ENCODE assay signal across 8 mouse cellular contexts in the genomic region with DNA sequence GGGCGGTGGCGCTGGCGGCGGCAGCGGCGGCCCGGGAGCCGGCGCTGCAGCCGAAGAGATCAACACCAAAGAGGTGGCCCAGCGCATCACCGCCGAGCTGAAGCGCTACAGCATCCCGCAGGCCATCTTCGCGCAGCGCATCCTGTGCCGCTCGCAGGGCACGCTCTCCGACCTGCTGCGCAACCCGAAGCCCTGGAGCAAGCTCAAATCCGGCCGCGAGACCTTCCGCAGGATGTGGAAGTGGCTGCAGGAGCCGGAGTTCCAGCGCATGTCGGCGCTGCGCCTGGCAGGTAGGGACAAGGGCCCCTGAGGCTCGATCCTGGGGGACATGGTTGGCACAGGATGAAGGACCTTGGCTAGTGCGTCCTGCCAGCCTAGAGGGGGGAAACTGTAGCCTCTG. TPM values are rescaled to one million over a fixed set of nuclear protein-coding genes. Genes with fewer than 3 reads are reported as not detected.
DNase-seq lines count a peak whose midpoint lies in the region; ATAC-seq lines count a peak whose summit lies in the region.

No protein-coding gene starts in this region.

- DNase-seq in heart, adult 8-10 months (ENCODE audit: low spot score), result no peak
- DNase-seq in ZHBTc4 (ENCODE audit: low read depth, low spot score), result peak; percentile 71
- DNase-seq in ovary, postnatal 36 days (ENCODE audit: low spot score), result no peak
- DNase-seq in cerebellum, adult 9-11 months, result no peak
- no peak for DNase-seq in frontal cortex, postnatal 25 days (ENCODE audit: low spot score in 2 of 2)

- peak overlapping the region; percentile 46 for H3K4me3 ChIP-seq in heart, embryonic 11.5 days (ENCODE audit: low read depth, low read length)
- peak overlapping the region; percentile 43 for H3K4me3 ChIP-seq in hindbrain, embryonic 16.5 days (ENCODE audit: low read length)
- peak overlapping the region; percentile 44 for H3K4me3 ChIP-seq in midbrain, embryonic 13.5 days (replicated peaks)

- ATAC-seq in heart, embryonic 11.5 days (replicated peaks; ENCODE audit: insufficient number of reproducible peaks, low FRiP score, low TSS enrichment), result no peak
- no peak for ATAC-seq in hindbrain, embryonic 16.5 days
- no peak for ATAC-seq in midbrain, embryonic 13.5 days

- WGBS in heart, embryonic 11.5 days (ENCODE audit: insufficient replicate concordance), result under 1% methylated on average over 32 of the region's 35 CpGs
- WGBS in hindbrain, embryonic 16.5 days, result under 1% methylated on average over 27 of the region's 35 CpGs
- WGBS in midbrain, embryonic 13.5 days, result under 1% methylated on average over 25 of the region's 35 CpGs

- H3K4me2 ChIP-seq in heart, embryonic 11.5 days, result peak overlapping the region; percentile 82
- peak overlapping the region; percentile 72 for H3K4me2 ChIP-seq in hindbrain, embryonic 16.5 days (ENCODE audit: low read length)
- H3K4me2 ChIP-seq in midbrain, embryonic 13.5 days (replicated peaks), result peak overlapping the region; percentile 58

- no peaks in the 10 kb centered on the region for H3K9me3 ChIP-seq in heart, embryonic 11.5 days (replicated peaks; ENCODE audit: control insufficient read depth, low read length)
- no peaks in the 10 kb centered on the region for H3K9me3 ChIP-seq in hindbrain, embryonic 16.5 days (ENCODE audit: control insufficient read depth, low read length)
- H3K9me3 ChIP-seq in midbrain, embryonic 13.5 days, result no peaks in the 10 kb centered on the region

- H3K36me3 ChIP-seq in heart, embryonic 11.5 days (ENCODE audit: control insufficient read depth, insufficient read depth, low read length), result no peaks in the 10 kb centered on the region
- no peaks in the 10 kb centered on the region for H3K36me3 ChIP-seq in hindbrain, embryonic 16.5 days (ENCODE audit: control insufficient read depth, insufficient read depth, low read length)
- H3K36me3 ChIP-seq in midbrain, embryonic 13.5 days, result no peaks in the 10 kb centered on the region

- peaks cover 19% of the 10 kb centered on the region for H3K4me1 ChIP-seq in heart, embryonic 11.5 days (ENCODE audit: control insufficient read depth, insufficient read depth, low read length)
- H3K4me1 ChIP-seq in hindbrain, embryonic 16.5 days (ENCODE audit: control insufficient read depth, insufficient read depth, low read depth, low read length), result peaks cover 17% of the 10 kb centered on the region
- H3K4me1 ChIP-seq in midbrain, embryonic 13.5 days (replicated peaks), result peaks cover 26% of the 10 kb centered on the region

- H3K27me3 ChIP-seq in heart, embryonic 11.5 days (ENCODE audit: control insufficient read depth, insufficient read depth, low read length), result peaks cover 98% of the 10 kb centered on the region
- peaks cover 87% of the 10 kb centered on the region for H3K27me3 ChIP-seq in hindbrain, embryonic 16.5 days (replicated peaks; ENCODE audit: control insufficient read depth, insufficient read depth, low read length)
- H3K27me3 ChIP-seq in midbrain, embryonic 13.5 days, result peaks cover 99% of the 10 kb centered on the region

- H3K9ac ChIP-seq in heart, embryonic 11.5 days (ENCODE audit: low read depth, low read length), result no peak overlapping the region
- peak overlapping the region; percentile 60; the same call in 1 of the 2 replicates for H3K9ac ChIP-seq in hindbrain, embryonic 16.5 days (ENCODE audit: low read depth, low read length)
- peak overlapping the region; percentile 65 for H3K9ac ChIP-seq in midbrain, embryonic 13.5 days (replicated peaks)

- H3K27ac ChIP-seq in heart, embryonic 11.5 days (ENCODE audit: low read depth, low read length), result no peak overlapping the region
- no peak overlapping the region for H3K27ac ChIP-seq in hindbrain, embryonic 16.5 days (ENCODE audit: low read depth, low read length)
- H3K27ac ChIP-seq in midbrain, embryonic 13.5 days, result peak overlapping the region; percentile 76

RNA-seq across cellular contexts. Expression of a gene that starts 1.3 kb away (rescaled TPM):
- polyA plus RNA-seq in heart, embryonic 11.5 days (2014; fragmentation: Nextera tagmentation; extraction: Ambion mirVana), result 0.04 TPM in 1 of 2 replicates, not detected in the other
- total RNA-seq in heart, adult 8-10 months (2022), result under 1 TPM in 1 of 4 experiments, not detected in 3; 0.09 TPM
- polyA plus RNA-seq in hindbrain, embryonic 16.5 days (2015; fragmentation: Nextera tagmentation; extraction: Ambion mirVana), result 1.2 and 1.3 TPM in 2 replicates
- 2.6 and 3.0 TPM in 2 replicates for polyA plus RNA-seq in midbrain, embryonic 13.5 days (2015; fragmentation: Nextera tagmentation; extraction: Ambion mirVana)

RNA-seq across cellular contexts. Expression of a gene that starts 43.0 kb away (rescaled TPM):
- 0.09 TPM in 1 of 2 replicates, not detected in the other for polyA plus RNA-seq in heart, embryonic 11.5 days (2014; fragmentation: Nextera tagmentation; extraction: Ambion mirVana)
- not detected for total RNA-seq in heart, adult 8-10 months (2022)
- polyA plus RNA-seq in hindbrain, embryonic 16.5 days (2015; fragmentation: Nextera tagmentation; extraction: Ambion mirVana), result 1.5 and 1.6 TPM in 2 replicates
- 0.94 and 1.1 TPM in 2 replicates for polyA plus RNA-seq in midbrain, embryonic 13.5 days (2015; fragmentation: Nextera tagmentation; extraction: Ambion mirVana)
